Mouse (Mus musculus) layer of hippocampus, adult 9-11 months (tissue): ENCODE results near the gene Klhl29.

Experiments used
- DNase-seq: peaks from one replicate; pipeline ENCODE4 v3.0.0; 2022

Gene Klhl29

DNA sequence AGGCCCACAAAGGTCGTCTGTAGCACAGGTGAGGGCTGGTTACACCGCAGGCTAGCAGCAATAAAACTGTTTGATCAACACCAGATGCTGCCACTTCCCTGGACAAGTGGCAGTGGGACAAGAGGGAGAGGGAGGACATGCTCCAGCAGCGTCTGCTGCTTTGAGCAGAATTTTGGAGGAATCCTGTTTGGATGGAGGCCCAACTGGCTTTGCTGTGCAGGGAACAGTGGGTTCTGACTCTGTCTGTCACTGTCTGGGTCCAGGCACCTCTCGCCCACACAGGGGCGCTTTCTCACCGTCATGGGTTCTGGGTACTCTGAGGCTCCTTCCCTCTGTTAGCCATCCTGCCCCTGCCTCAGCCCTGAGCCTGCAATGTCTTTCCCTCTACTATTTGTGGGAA, 209.3 kb downstream of the Klhl29 start:
- no peak for DNase-seq

DNA sequence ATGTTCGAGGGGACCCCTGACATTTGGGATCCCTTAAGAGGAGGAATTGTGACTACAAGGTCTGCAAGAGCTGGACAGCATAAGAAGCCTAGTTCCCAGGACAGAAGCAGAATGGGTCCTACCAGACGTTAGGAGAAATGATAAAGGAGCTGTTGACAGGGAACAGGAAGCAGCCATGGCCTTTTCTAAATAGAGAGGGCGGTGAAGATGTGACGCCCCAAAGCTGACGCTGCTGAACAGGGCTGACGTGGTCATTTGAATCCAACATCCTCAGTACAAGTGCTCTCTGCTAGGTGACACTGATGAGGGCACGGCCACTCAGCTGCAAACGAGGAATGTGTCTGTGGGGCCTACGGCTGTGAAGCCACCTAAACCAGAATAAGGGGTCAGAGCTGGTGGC, 210.1 kb downstream of the Klhl29 start:
- no peak for DNase-seq

DNA sequence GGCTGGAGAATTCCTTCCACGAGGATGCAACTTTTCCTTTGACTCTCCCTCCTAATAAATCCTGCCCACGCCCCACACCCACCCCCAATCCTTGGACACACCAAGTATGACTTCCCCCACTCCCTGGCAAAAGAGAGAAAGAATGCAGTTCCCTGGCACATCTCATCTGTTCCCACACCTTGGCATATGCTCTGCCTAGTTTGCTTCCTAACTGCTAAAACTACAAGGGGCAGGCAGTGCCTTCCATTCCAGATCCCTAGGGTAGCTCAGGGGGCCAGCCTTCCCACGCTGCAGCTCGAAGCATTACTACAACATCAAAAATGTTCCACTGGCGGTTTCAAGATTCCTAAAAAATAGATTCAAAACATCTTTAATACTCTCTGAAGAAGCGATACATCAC, 212.8 kb downstream of the Klhl29 start:
- DNase-seq = no peak

DNA sequence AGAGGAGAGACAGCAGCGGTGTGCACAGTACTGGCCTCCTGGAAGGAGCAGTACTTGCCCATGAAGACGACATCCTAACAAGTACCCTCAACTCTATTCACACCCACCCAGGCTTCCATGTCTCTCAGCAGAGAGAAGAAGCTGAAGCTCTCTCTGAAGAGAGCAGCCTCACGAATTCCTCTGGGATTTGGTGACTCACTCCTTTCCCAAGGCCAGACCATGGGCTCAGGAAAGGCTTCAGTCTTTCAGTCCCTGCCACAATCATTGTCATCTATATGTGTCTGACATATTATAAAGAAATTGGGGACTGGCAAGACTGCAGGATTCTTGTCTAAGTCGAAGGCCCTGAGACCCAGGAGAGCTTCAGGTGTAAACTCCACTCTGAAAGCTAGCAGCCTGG, 213.9 kb downstream of the Klhl29 start:
- DNase-seq = no peak

- no peak for DNase-seq
Observed at GRCm38 (mm10) chr12:5157931-5158481, 217.5 kb downstream of the Klhl29 start.

GRCm38 (mm10) chr12:5157021-5157681, 218.3 kb downstream of the Klhl29 start:
- peak; percentile 91 for DNase-seq

- no peak for DNase-seq
Observed at GRCm38 (mm10) chr12:5155177-5155576, 220.3 kb downstream of the Klhl29 start.

- DNase-seq = no peak
Observed at GRCm38 (mm10) chr12:5151859-5152258, 223.6 kb downstream of the Klhl29 start.

DNA sequence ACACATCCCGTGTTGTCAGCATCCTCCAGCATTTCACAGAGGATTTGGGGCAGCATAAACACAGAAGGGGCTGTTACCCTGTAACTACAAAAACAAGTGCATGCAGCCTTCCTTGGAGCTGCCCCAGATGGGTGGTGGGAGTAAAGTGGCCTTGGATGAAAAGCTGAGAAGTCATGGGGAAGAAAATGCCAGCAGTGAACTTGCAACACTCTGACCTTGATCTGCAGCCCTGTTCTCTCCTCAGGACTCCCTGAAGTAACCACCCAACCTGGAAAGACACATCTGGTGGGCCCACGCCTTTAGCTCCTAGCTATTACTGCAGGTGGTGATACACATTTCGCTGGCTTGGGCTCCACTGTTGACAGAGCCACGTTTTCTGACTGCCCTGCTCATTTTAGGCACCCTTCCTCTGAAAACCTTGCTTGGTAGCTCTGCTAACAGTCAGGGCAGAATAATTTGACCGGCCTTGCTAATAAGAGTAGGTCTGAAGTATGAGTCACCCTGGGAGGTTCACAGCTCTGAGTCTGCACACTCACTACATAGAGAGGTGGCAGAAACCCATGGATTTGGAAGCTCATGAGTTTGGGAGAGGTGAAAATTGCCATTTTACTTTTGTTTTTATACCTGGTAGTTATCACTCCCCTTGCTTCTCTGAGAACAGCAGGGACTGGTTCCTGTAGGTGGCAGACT, 228.0 kb downstream of the Klhl29 start:
- DNase-seq = no peak

DNA sequence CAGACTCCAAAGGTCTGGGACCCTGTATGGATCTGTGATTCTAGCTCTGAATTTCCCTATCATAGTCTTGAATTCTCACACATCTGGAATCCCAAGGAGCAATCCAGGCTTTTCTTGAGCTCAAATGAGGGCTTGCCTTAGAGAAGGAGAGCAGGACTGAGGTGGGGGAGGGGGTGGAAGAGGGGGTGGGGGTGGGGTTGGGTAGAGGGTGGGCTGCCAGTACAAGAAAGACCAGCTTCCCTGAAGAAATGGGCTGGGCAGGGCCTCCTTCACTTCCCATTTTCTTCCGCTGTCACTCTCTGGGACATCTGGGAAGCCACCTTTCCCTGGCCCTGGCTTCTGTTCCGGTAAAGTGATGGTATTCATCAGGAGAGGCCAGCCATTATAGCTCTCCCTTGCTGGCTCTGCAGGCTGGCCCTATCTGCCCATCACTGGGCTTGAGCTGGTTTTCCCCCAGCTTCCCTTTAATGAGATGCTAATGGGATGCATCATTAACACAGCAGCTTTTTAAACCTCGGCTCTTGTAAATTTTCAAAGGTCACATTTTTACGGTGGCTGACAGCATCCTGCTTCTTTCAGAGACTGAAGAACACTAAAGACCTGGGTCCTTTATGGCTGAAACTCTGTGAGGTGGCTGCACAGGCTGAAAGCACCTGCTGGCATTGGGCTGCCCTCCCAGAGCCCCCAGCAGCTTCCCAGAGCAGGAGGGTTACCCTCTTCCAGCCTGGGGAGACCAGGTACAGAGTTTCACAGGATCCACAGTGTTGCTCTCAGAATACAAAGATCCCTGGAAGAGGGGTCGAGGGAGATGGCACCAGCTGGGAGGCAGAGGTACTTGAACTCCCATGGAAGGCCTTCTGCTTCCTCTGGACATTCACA, 231.3 kb downstream of the Klhl29 start:
- DNase-seq = no peak

GRCm38 (mm10) chr12:5143224-5143623, 232.3 kb downstream of the Klhl29 start:
- no peak for DNase-seq

- DNase-seq = peak; percentile 77
Observed at GRCm38 (mm10) chr12:5142776-5143175, 232.7 kb downstream of the Klhl29 start.

- no peak for DNase-seq
Observed at GRCm38 (mm10) chr12:5141040-5141439, 234.4 kb downstream of the Klhl29 start.

GRCm38 (mm10) chr12:5139302-5139701, 236.2 kb downstream of the Klhl29 start:
- no peak for DNase-seq

DNA sequence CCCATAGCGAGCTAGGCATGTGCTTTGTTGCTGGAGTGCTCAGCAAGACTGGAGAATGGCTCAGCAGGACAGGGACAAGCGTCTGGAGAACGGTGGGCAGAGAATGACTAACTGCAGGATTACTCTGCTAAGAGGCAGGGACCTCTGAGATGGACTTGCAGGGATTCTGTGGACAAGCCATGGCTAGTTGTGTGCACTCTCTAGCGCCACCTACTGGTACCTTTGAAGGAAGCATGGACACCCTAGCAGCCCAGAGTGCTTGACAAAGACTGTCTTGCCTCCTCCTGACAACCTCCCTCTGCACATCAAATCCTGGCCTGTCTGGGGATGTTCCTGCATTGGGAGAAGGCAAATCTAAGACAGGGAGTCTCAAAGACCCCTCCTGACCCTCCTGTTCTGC, 239.2 kb downstream of the Klhl29 start:
- DNase-seq = peak; percentile 45

DNA sequence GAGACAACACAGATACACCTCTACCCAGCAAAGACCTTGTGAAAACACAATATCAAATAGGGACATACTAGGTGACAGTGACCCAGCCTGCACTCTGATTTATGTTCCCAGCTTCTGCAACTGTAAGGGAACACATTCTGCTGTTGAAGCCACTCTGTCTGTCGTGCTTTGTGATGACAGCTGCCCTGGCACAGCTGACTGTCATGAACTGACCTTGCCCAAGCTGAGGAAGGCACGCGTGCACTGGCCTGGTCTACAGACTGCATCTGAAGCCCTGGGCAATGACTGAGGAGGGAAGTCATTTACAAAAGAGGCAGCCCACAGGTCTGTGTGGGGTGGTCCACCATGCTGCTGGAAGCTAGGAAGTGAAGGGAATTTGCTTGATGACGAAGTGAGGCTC, 246.3 kb downstream of the Klhl29 start:
- DNase-seq = no peak

DNA sequence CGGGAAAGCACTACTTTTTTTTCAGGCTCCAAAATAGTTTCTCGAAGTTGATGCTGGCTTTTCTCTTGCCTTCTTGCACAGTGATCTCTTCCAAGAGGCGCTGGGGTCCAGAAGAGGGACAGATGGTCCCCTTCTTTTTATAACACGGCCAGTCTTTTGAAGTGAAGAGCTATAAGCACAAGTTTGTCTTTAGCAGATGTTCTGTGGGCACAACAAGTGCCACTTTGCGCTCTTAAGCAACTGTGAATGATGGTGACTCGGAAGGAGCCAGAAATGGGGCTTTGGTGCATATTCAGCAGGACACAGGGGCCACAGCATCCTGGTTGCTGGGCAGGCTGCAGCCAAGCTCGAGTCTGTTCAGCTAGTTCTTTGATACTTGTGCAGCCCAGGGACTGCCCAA, 249.6 kb downstream of the Klhl29 start:
- peak; percentile 64 for DNase-seq

GRCm38 (mm10) chr12:5122972-5123371, 252.5 kb downstream of the Klhl29 start:
- DNase-seq = peak; percentile 33

- no peak for DNase-seq
Observed at GRCm38 (mm10) chr12:5120249-5120648, 255.2 kb downstream of the Klhl29 start.

- peak; percentile 96 for DNase-seq
Observed at GRCm38 (mm10) chr12:5119726-5120125, 255.8 kb downstream of the Klhl29 start.

GRCm38 (mm10) chr12:5119286-5119685, 256.2 kb downstream of the Klhl29 start:
- no peak for DNase-seq

GRCm38 (mm10) chr12:5116605-5117004, 258.9 kb downstream of the Klhl29 start:
- no peak for DNase-seq

GRCm38 (mm10) chr12:5114631-5115030, 260.9 kb downstream of the Klhl29 start:
- DNase-seq = no peak
